Mouse (Mus musculus): ENCODE measurements around the gene Tti1. TPM values are rescaled to one million over a fixed set of nuclear protein-coding genes. Genes with fewer than 3 reads are reported as not detected.
"Not testable (repeated sequence)": the region's sequence is repeated elsewhere in the genome, so short reads cannot be mapped to it uniquely, and the experiment has no call there.

The Tti1 gene
- total RNA-seq (2021), result 10 to 100 TPM; 17.2 to 19.1 TPM

GRCm38 (mm10) chr2:158028354-158028863 is at the start of gene Tti1, which contains the start of gene Rprd1b:
Gene Tti1 (minus strand): TSS chr2:158028433.
Gene Rprd1b (plus strand): TSS chr2:158028497.
- intact Hi-C loops (cut with DNase I), result no loop called here
- peak; percentile 95 for DNase-seq

- intact Hi-C loops (cut with DNase I), result no loop called here
- no peak for DNase-seq
These were observed 49.7 kb upstream of the Tti1 start for GRCm38 (mm10) chr2:158077981-158078380.

- DNase-seq, result no peak
- intact Hi-C loops (cut with DNase I), result no loop called here
These were observed 48.5 kb upstream of the Tti1 start for GRCm38 (mm10) chr2:158076690-158077089.

GRCm38 (mm10) chr2:158074835-158075234 is 46.6 kb upstream of the Tti1 start:
- intact Hi-C loops (cut with DNase I), result no loop called here
- DNase-seq, result no peak

- intact Hi-C loops (cut with DNase I), result no loop called here
- no peak for DNase-seq
These were observed 43.4 kb upstream of the Tti1 start for GRCm38 (mm10) chr2:158071633-158071995.

- intact Hi-C loops (cut with DNase I), result no loop called here
These were observed 42.8 kb upstream of the Tti1 start for GRCm38 (mm10) chr2:158070885-158071632.

GRCm38 (mm10) chr2:158068444-158068971 is 40.3 kb upstream of the Tti1 start:
- no peak for DNase-seq
- intact Hi-C loops (cut with DNase I), result no loop called here

More at GRCm38 (mm10) chr2:158070885-158071632, 42.8 kb upstream of the Tti1 start:
- no peak for DNase-seq

- intact Hi-C loops (cut with DNase I), result no loop called here
- DNase-seq, result no peak
These were observed 39.1 kb upstream of the Tti1 start for GRCm38 (mm10) chr2:158067260-158067824.

GRCm38 (mm10) chr2:158066456-158066855 is 38.2 kb upstream of the Tti1 start:
- DNase-seq, result no peak
- intact Hi-C loops (cut with DNase I), result no loop called here

- no peak for DNase-seq
- intact Hi-C loops (cut with DNase I), result no loop called here
These were observed 36.8 kb upstream of the Tti1 start for GRCm38 (mm10) chr2:158065064-158065463.

- no peak for DNase-seq
- intact Hi-C loops (cut with DNase I), result loop anchor here (5.0 kb wide), 1 partner anchor 138 kb away; no protein-coding TSS in a partner anchor
These were observed 36.4 kb upstream of the Tti1 start for GRCm38 (mm10) chr2:158064571-158065048.

GRCm38 (mm10) chr2:158063036-158063435 is 34.8 kb upstream of the Tti1 start:
- no peak for DNase-seq
- intact Hi-C loops (cut with DNase I), result loop anchor here (5.0 kb wide), 1 partner anchor 139 kb away; no protein-coding TSS in a partner anchor

- intact Hi-C loops (cut with DNase I), result loop anchor here (5.0 kb wide), 1 partner anchor 143 kb away; no protein-coding TSS in a partner anchor
- DNase-seq, result peak; percentile 21
These were observed 31.5 kb upstream of the Tti1 start for GRCm38 (mm10) chr2:158059666-158060105.

GRCm38 (mm10) chr2:158058534-158058933 is 30.3 kb upstream of the Tti1 start:
- DNase-seq, result peak; percentile 75
- intact Hi-C loops (cut with DNase I), result no loop called here

- intact Hi-C loops (cut with DNase I), result no loop called here
- peak; percentile 66 for DNase-seq
These were observed 28.8 kb upstream of the Tti1 start for GRCm38 (mm10) chr2:158057030-158057429.

- intact Hi-C loops (cut with DNase I); DNase-seq: not testable (repeated sequence)
These were observed 27.1 kb upstream of the Tti1 start for GRCm38 (mm10) chr2:158055383-158055782.

- no peak for DNase-seq
These were observed 26.4 kb upstream of the Tti1 start for GRCm38 (mm10) chr2:158054596-158054995.

GRCm38 (mm10) chr2:158050116-158050515 is 21.9 kb upstream of the Tti1 start:
- intact Hi-C loops (cut with DNase I), result no loop called here
- no peak for DNase-seq

More at GRCm38 (mm10) chr2:158054596-158054995, 26.4 kb upstream of the Tti1 start:
- intact Hi-C loops (cut with DNase I), result no loop called here

- intact Hi-C loops (cut with DNase I), result no loop called here
- DNase-seq, result no peak
These were observed 20.5 kb upstream of the Tti1 start for GRCm38 (mm10) chr2:158048718-158049117.

GRCm38 (mm10) chr2:158047903-158048302 is 19.7 kb upstream of the Tti1 start:
- DNase-seq, result peak; percentile 66
- intact Hi-C loops (cut with DNase I), result no loop called here

- intact Hi-C loops (cut with DNase I), result no loop called here
These were observed 18.0 kb upstream of the Tti1 start for GRCm38 (mm10) chr2:158046186-158046585.

More at GRCm38 (mm10) chr2:158046186-158046585, 18.0 kb upstream of the Tti1 start:
- DNase-seq, result no peak
